Mouse (Mus musculus) lung, postnatal 4 days (tissue): ENCODE data around the gene Samd4.

Experiments used
- DNase-seq, 2 experiments: peaks; one replicate each; pipeline ENCODE4 v3.0.0; 2021

Samd4 gene

GRCm38 (mm10) chr14:47116062-47116762 lies 233.6 kb downstream of the Samd4 start:
- no peak for DNase-seq

- no peak for DNase-seq
Observed at GRCm38 (mm10) chr14:47117522-47117921, 234.9 kb downstream of the Samd4 start.

- no peak for DNase-seq
Observed at GRCm38 (mm10) chr14:47127987-47128386, 245.3 kb downstream of the Samd4 start.

- no peak for DNase-seq
Observed at GRCm38 (mm10) chr14:47133948-47134347, 251.3 kb downstream of the Samd4 start.

GRCm38 (mm10) chr14:47136637-47137036 lies 254.0 kb downstream of the Samd4 start:
- no peak for DNase-seq

- DNase-seq, result no peak
Observed at GRCm38 (mm10) chr14:47138853-47139252, 256.2 kb downstream of the Samd4 start.

- no peak for DNase-seq
Observed at GRCm38 (mm10) chr14:47144326-47144725, 261.7 kb downstream of the Samd4 start.

- no peak for DNase-seq
Observed at GRCm38 (mm10) chr14:47151306-47151705, 268.7 kb downstream of the Samd4 start.

GRCm38 (mm10) chr14:47154303-47154702 lies 271.6 kb downstream of the Samd4 start:
- DNase-seq, result no peak
